Mouse (Mus musculus): Measurements from ENCODE around the gene Nit1.

The Nit1 gene

DNA sequence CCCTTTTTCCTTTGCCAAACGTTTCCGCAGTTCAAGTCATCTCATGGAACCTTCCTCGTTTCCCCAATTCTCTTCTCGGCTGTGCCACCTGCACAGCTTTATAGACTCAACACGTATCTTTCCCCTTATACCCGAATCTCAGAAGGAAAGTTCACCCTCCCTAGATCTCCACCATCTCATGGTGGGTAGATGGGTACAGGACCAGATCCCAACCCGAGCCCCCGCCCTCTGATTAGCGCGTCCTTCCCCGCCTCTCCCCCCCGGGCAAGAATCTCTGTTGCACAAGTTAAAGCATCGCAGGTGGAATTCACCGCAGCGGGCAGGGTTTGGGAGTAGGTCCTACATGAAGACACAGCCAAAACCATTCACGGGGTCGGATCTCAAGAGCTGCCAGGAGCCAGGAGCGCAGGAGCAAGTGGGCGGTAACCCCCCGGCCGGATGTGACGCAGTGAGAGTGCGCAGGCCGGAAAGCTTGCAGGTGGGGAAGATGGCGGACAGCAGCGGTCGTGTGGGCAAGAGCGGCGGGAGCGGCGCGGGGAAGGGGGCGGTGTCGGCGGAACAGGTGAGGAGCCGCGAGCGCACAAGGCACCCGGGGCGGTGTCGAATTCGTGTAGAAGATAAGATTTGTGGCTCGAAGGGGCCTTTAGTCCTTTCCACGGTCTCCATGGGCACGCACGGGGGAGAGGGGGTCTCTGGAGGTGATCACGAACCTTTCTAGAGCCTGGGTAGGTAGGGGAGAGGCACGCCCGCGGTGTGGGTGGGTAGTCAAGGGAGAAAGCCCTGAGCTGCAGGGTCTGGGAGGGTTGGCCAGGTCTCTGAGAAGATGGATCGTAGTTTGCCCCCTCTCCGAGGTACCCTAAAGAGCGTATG is at the start of gene Nit1, which contains the start of gene Pfdn2:
Gene Nit1 (minus strand): TSS at position 422 of the 870 bp plus-strand sequence.
Gene Pfdn2 (plus strand): TSS at position 446 of the 870 bp plus-strand sequence.
- no peak for DNase-seq (ENCODE audit: extremely low spot score, low read depth, low spot score)

- no peak for DNase-seq (ENCODE audit: extremely low spot score, low read depth, low spot score)
Observed at GRCm38 (mm10) chr1:171390101-171390500, 44.7 kb upstream of the Nit1 start.

GRCm38 (mm10) chr1:171388376-171389102 is 43.1 kb upstream of the Nit1 start, which contains the start of gene Arhgap30:
Gene Arhgap30, plus strand, starts transcription at chr1:171388954.
- no peak for DNase-seq (ENCODE audit: extremely low spot score, low read depth, low spot score)

GRCm38 (mm10) chr1:171387099-171387498 is 41.7 kb upstream of the Nit1 start:
- DNase-seq (ENCODE audit: extremely low spot score, low read depth, low spot score), result no peak

DNA sequence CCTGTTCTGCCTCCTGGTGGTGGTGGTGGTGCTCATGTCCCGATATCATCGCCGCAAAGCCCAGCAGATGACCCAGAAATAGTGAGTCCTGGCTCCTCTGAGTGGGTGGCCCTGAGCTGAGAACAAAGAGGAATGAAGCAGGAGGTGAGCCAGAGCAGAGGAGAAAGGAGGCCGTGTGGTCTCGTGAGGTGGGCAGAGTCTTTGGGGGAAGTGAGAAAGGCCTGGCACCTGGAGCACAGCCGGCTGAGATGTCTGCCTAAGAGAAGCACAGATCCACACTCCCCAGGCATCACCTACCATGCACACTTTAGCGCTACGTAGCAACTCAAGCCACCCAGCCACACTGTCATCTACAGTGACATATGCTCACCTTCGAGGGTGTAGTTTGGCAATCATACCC is 39.7 kb upstream of the Nit1 start:
- DNase-seq (ENCODE audit: extremely low spot score, low read depth, low spot score), result no peak

DNA sequence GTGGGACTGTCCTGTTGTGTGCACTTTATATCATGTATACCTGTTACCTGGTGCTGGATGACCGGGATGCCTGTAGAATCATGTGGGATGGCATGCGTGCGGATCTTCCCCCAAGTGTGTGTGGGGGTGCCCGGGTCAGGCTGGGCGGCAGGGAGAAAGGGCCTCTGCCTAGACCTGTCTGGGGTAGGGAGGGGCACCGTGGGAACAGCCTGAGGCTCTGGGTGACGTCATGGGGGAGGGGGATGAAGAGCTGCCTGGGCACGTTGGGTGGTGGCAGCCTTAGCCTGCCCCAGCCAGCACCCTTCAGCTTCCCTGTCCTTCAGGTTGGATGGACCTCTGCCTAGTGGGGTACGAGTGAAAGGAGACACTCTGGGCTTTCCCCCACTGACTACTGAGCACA is 38.9 kb upstream of the Nit1 start:
- DNase-seq (ENCODE audit: extremely low spot score, low read depth, low spot score), result no peak

- no peak for DNase-seq (ENCODE audit: extremely low spot score, low read depth, low spot score)
Observed at GRCm38 (mm10) chr1:171382096-171382620, 36.7 kb upstream of the Nit1 start.

GRCm38 (mm10) chr1:171379935-171380599 is 34.6 kb upstream of the Nit1 start:
- DNase-seq (ENCODE audit: extremely low spot score, low read depth, low spot score), result no peak

DNA sequence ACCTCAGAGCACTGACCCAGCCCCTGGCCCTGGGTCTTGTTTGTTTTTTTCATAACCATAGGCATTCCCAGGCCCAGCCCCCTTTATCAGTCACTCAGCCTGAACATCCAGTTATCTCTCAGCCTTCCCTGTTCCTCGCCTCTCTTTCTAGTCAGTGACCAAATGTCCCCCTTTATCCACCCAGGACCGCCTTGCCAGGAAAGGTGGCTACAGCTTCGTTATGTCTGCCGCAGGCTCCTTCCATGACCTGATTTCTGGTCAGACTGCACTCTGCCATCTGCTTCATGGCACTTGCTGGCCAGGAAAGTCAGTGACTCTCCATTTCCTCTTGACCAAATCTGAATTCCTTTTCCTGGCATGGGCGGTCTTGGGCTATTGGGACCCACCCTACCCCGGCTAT is 32.9 kb upstream of the Nit1 start:
- DNase-seq (ENCODE audit: extremely low spot score, low read depth, low spot score), result no peak

DNA sequence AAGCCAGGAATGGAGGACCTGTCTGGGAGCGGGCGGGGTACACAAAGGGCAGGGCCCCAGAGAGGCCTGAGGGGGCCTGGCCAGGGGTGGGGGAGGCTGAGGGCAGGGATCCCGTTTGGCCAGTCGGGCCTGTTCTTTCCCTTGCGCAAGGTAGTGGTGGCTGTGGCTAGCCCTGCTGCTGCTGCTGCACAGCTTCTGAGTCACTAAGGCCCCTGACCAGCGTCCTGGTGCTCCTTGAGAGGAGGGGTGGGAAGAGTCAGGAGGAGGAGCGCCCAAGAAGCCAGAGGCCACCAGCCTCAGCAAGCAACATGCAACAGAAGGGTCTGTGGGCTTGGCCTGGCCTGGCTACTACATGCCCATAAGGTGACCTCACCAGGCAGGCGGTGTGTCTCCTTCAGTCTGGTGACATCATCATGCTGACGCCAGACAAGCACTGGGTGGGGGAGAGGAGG is 30.2 kb upstream of the Nit1 start:
- DNase-seq (ENCODE audit: extremely low spot score, low read depth, low spot score), result no peak

DNA sequence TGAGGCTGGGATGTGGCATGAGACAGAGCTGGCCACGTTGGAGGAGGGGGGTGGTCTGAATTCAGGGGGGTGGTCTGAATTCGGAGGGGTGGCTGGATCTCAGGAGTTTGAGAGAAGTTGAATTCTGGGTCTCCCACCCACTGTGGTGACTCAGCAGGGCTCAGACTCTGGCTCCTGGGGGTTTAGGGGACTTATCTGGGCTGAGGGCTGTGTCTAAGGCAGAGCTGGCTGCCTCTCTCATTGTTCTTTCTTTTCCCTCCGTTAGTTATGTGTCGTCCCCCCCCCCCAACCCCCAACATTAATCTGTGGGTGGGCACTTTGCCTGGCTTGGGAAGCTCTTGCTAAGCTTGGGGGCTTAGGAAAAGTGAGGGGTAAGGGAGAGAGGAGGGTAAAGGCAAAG is 28.5 kb upstream of the Nit1 start:
- DNase-seq (ENCODE audit: extremely low spot score, low read depth, low spot score), result no peak

- no peak for DNase-seq (ENCODE audit: extremely low spot score, low read depth, low spot score)
Observed at GRCm38 (mm10) chr1:171372880-171373279, 27.4 kb upstream of the Nit1 start.

DNA sequence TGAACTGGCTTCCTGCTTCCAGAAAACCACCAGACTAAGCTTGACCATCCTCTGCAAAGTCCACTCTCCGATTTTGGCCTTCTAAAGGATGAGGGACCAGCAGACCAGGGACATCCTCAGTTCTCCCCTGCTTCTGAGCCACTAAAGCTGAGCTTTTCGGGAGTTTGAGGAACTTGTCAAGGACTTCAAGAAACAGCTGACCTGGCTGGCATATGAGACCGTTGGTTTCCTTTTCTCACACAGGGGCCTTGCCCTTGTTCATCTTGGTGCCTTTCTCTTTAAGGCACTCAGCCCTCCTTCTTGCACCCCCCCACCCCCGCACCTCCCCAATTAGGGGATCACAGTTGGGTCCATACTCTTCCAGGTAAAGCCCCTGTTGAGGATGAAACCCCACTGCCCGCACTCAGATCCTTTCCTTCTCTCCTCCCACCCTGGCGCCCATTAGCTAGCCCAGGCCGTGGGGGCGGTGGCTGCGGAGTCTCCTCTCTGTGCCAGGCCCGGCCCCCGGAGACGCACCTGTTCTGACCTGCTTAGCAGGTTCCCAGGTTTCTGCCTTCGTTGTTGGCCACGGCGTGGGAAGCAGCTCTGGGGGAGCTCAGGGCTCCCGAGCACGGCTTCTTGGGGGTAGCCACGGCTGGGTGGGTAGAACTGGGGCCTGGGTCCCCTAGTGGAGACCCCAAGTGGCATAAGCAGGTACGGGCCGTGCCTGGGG is 24.6 kb upstream of the Nit1 start, which contains the start of gene Nectin4:
Gene Nectin4 (plus strand): TSS at position 255 of the 712 bp plus-strand sequence.
- DNase-seq (ENCODE audit: extremely low spot score, low read depth, low spot score), result no peak

DNA sequence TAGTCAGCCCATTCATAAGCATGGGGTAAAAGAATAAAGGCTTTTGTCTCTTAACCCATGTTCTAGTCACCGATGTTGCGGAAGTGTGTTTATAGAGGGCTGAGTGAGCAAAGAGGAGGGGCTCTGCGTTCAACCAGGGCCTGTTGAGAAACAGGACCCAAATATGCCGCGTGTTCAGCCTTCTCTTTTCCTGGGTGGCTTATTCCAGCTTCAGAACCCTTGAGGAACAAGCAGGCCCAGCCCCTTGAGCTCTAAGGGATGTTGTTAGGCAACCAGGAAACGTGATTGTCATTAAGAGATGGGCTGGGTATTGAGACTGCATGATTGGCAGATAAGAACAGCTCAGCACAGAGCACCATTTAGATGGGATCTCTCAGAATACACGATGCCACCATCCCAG is 20.5 kb upstream of the Nit1 start:
- no peak for DNase-seq (ENCODE audit: extremely low spot score, low read depth, low spot score)

DNA sequence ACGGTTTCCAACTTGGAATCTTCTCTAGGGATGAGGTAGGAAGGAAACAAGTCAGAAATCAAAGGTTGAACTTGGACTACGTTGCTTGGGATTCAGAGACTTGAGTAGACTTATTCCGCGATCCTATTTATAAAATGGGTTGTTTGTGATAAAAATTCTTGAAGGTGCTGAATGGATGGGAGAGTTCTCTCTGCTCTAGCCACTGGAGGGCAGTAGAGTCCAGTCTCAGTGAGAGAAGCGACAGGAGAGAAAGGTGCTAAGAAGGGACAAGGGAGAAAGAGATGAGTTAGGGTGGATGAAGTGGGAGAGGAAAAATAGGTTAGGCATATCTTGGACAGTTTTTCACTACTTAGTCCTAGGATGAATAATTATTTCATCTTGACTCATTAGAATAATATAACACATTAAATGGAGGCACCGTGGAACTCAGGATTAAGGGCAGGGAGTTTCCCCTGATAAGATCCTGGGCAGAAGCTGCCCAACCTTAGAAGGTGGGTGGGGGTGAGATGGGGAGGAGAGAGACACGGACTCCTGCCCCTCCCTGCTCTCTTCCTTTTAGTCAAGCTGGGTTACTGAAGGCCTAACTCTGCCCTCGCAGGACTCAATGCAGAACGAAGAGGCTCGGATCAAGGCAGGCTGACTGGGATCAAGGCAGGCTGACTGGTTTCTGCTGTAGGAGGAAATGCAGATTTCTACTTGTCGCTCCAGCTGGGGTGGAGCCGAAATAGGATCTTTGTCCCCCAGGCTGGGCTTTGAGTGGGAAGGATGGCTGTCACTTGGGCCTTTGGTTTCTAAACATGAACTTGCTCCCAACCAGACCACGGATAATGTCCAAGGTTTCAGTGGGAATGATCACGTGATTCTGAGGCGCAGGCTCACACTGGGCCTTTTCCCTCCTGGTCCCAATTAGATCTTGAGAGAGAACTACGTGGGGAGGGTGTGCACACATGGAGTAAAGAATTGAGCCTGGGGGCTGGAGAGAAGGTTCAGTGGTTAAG is 16.0 kb upstream of the Nit1 start:
- peak; percentile 71 for DNase-seq (ENCODE audit: extremely low spot score, low read depth, low spot score)

DNA sequence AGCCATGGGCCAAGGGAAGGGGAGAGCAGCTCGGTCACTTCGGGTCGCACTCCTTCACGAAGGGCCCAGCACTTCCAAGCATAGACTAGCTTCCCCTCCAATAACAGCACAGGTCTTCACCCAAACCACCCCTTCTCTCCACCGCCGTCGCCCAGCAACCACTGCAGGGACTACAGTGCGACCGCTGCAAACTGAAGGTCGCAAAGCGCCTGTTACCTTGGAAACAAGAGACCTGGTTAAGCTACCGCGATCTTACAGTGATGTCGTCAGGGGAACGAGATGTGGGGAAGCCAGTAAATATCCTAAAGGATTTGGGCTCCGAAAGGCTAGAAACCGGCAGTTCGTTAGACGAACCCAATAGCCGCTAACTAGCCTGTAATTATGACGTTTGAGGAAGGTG is 15.2 kb upstream of the Nit1 start, which contains the start of gene Klhdc9:
Gene Klhdc9 (minus strand): TSS at position 143 of the 400 bp plus-strand sequence.
- peak; percentile 95 for DNase-seq (ENCODE audit: extremely low spot score, low read depth, low spot score)

- DNase-seq (ENCODE audit: extremely low spot score, low read depth, low spot score), result no peak
Observed at GRCm38 (mm10) chr1:171360253-171360652, 14.8 kb upstream of the Nit1 start.

GRCm38 (mm10) chr1:171358421-171358820 is 13.0 kb upstream of the Nit1 start:
- no peak for DNase-seq (ENCODE audit: extremely low spot score, low read depth, low spot score)

DNA sequence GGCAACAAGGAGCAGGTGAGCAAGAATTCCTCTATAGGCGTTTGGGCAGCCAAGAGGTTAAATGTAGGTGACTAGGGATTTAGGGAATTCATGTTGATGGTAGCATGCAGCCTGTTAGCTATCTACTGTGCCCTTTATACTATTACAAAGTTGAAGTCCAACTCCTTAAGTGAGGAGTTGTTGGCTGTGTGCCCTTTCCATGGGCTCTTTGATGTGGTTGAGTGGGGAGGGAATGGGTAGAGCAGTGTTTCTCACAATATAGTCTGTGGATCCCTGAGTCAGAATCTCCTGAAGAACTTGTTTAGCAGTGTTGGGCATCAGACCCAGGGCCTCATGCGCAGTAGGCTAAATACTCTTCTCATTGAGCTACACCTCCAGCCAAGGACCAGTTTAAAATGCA is 11.4 kb upstream of the Nit1 start:
- no peak for DNase-seq (ENCODE audit: extremely low spot score, low read depth, low spot score)
